Mouse (Mus musculus) lung, postnatal 0 days (tissue): ENCODE data around the gene Zfp273.

Experiments
- CTCF ChIP-seq: IDR thresholded peaks from 2 replicates; pipeline ENCODE4 v1.5.1; 2016; ENCODE audit warnings: antibody characterized with exemption, mild to moderate bottlenecking
- EP300 ChIP-seq: IDR thresholded peaks from 2 replicates; pipeline ENCODE4 v1.6.1; 2016; ENCODE audit warnings: antibody characterized with exemption, mild to moderate bottlenecking, control low read depth

DNA sequence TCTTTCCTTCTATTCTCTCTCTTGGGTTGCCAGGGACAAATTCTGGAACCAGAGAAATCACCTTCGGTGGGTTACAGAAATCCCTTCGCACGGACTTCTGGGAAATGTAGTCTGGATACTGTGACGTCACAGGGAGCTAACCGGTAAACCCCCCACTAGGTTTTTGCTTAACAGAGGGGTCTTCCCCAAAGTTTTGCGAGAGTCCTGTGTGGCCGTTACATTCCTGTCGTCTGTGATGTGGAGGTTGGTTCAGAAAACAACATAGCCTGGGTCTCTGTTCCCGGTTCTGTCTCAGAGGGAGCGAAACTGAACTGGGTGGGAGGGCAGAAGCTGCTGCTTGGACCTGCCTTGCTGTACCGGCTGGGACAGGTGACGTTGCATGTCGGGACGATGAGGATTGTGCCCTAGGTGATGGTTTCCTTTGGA lies 17.4 kb downstream of the Zfp273 start, which contains the start of gene Gm10037:
- TF ChIP-seq CTCF (no peak), EP300 (no peak)
